Mouse (Mus musculus): Measurements from ENCODE around the gene P2rx3. TPM values are rescaled to one million over a fixed set of nuclear protein-coding genes. Genes with fewer than 3 reads are reported as not detected.

The P2rx3 gene
- polyA plus RNA-seq (2012; fragmentation: generic; extraction: Trizol) = 0.30 TPM
- long read RNA-seq, experiment 1 = 0 reads
- long read RNA-seq, experiment 2 = 0 reads

GRCm38 (mm10) chr2:85037047-85038026 lies at the start of gene P2rx3, which contains the start of gene Ssrp1:
P2rx3 (minus strand) TSS chr2:85037462.
Ssrp1 (plus strand) TSS chr2:85037234.
- Histone ChIP-seq H3K4me3 (ENCODE audit: insufficient read depth, poor library complexity, severe bottlenecking) (peak within 1 kb of the TSS; percentile 98), H3K79me3 (ENCODE audit: low read depth) (peaks cover 38% of the 10 kb centered on the region), H3K36me3 (ENCODE audit: control insufficient read depth, insufficient read depth) (peaks cover 47% of the 10 kb centered on the region), H3K27me3 (ENCODE audit: control insufficient read depth, insufficient read depth, insufficient read length) (no peaks in the 10 kb centered on the region), H3K79me2 (ENCODE audit: control insufficient read depth, insufficient read depth) (peaks cover 47% of the 10 kb centered on the region), H3ac (ENCODE audit: control insufficient read depth, insufficient read length, low read depth) (peak within 1 kb of the TSS; percentile 100)
- TF ChIP-seq MAX (IDR thresholded peaks at IDR 0.05) (peak; percentile 57), FOSL1 (IDR thresholded peaks at IDR 0.05; ENCODE audit: insufficient read depth, low read length, poor library complexity, severe bottlenecking) (no peak)

- H3K79me3 ChIP-seq (ENCODE audit: low read depth) = no peaks in the 10 kb centered on the region
- H3K27me3 ChIP-seq (ENCODE audit: control insufficient read depth, insufficient read depth, insufficient read length) = no peaks in the 10 kb centered on the region
- H3K4me3 ChIP-seq (ENCODE audit: insufficient read depth, poor library complexity, severe bottlenecking) = no peak overlapping the region
- TF ChIP-seq CEBPB (IDR thresholded peaks at IDR 0.05; ENCODE audit: low read depth) (no peak), USF1 (IDR thresholded peaks at IDR 0.05; ENCODE audit: low read depth) (no peak), CTCF (IDR thresholded peaks at IDR 0.05; ENCODE audit: control insufficient read depth, insufficient read depth, insufficient read length) (no peak), FOSL1 (IDR thresholded peaks at IDR 0.05; ENCODE audit: insufficient read depth, low read length, poor library complexity, severe bottlenecking) (no peak), MYOD1 (IDR thresholded peaks at IDR 0.05; ENCODE audit: control insufficient read depth, insufficient read length, low read depth) (no peak), MYOG (IDR thresholded peaks at IDR 0.05; ENCODE audit: control insufficient read depth, extremely low read depth, insufficient read length) (no peak), MAX (IDR thresholded peaks at IDR 0.05) (no peak)
- peaks cover 3% of the 10 kb centered on the region for H3K79me2 ChIP-seq (ENCODE audit: control insufficient read depth, insufficient read depth)
- peaks cover 65% of the 10 kb centered on the region for H3K36me3 ChIP-seq (ENCODE audit: control insufficient read depth, insufficient read depth)
- no peak overlapping the region for H3ac ChIP-seq (ENCODE audit: control insufficient read depth, insufficient read length, low read depth)
Measured at GRCm38 (mm10) chr2:85073751-85074150, 36.5 kb upstream of the P2rx3 start.

GRCm38 (mm10) chr2:85071921-85072320 lies 34.7 kb upstream of the P2rx3 start:
- Histone ChIP-seq H3K36me3 (ENCODE audit: control insufficient read depth, insufficient read depth) (peaks cover 77% of the 10 kb centered on the region), H3ac (ENCODE audit: control insufficient read depth, insufficient read length, low read depth) (no peak overlapping the region), H3K79me2 (ENCODE audit: control insufficient read depth, insufficient read depth) (peaks cover 21% of the 10 kb centered on the region), H3K4me3 (ENCODE audit: insufficient read depth, poor library complexity, severe bottlenecking) (no peak overlapping the region), H3K79me3 (ENCODE audit: low read depth) (peaks cover 3% of the 10 kb centered on the region), H3K27me3 (ENCODE audit: control insufficient read depth, insufficient read depth, insufficient read length) (no peaks in the 10 kb centered on the region)
- TF ChIP-seq USF1 (IDR thresholded peaks at IDR 0.05; ENCODE audit: low read depth) (no peak), MYOG (IDR thresholded peaks at IDR 0.05; ENCODE audit: control insufficient read depth, extremely low read depth, insufficient read length) (no peak), FOSL1 (IDR thresholded peaks at IDR 0.05; ENCODE audit: insufficient read depth, low read length, poor library complexity, severe bottlenecking) (no peak), CEBPB (IDR thresholded peaks at IDR 0.05; ENCODE audit: low read depth) (no peak), MYOD1 (IDR thresholded peaks at IDR 0.05; ENCODE audit: control insufficient read depth, insufficient read length, low read depth) (no peak), MAX (IDR thresholded peaks at IDR 0.05) (no peak), CTCF (IDR thresholded peaks at IDR 0.05; ENCODE audit: control insufficient read depth, insufficient read depth, insufficient read length) (no peak)

- Histone ChIP-seq H3K79me3 (ENCODE audit: low read depth) (peaks cover 5% of the 10 kb centered on the region), H3K79me2 (ENCODE audit: control insufficient read depth, insufficient read depth) (peaks cover 39% of the 10 kb centered on the region), H3ac (ENCODE audit: control insufficient read depth, insufficient read length, low read depth) (no peak overlapping the region), H3K27me3 (ENCODE audit: control insufficient read depth, insufficient read depth, insufficient read length) (no peaks in the 10 kb centered on the region), H3K4me3 (ENCODE audit: insufficient read depth, poor library complexity, severe bottlenecking) (no peak overlapping the region), H3K36me3 (ENCODE audit: control insufficient read depth, insufficient read depth) (peaks cover 90% of the 10 kb centered on the region)
- TF ChIP-seq USF1 (IDR thresholded peaks at IDR 0.05; ENCODE audit: low read depth) (no peak), MAX (IDR thresholded peaks at IDR 0.05) (no peak), MYOD1 (IDR thresholded peaks at IDR 0.05; ENCODE audit: control insufficient read depth, insufficient read length, low read depth) (no peak), MYOG (IDR thresholded peaks at IDR 0.05; ENCODE audit: control insufficient read depth, extremely low read depth, insufficient read length) (no peak), CEBPB (IDR thresholded peaks at IDR 0.05; ENCODE audit: low read depth) (no peak)
Measured at GRCm38 (mm10) chr2:85070086-85070485, 32.8 kb upstream of the P2rx3 start.

- peaks cover 90% of the 10 kb centered on the region for H3K36me3 ChIP-seq (ENCODE audit: control insufficient read depth, insufficient read depth)
- no peak for TF ChIP-seq MYOD1 (IDR thresholded peaks at IDR 0.05; ENCODE audit: control insufficient read depth, insufficient read length, low read depth)
- no peak for TF ChIP-seq USF1 (IDR thresholded peaks at IDR 0.05; ENCODE audit: low read depth)
- no peak for TF ChIP-seq CEBPB (IDR thresholded peaks at IDR 0.05; ENCODE audit: low read depth)
- no peak for TF ChIP-seq CTCF (IDR thresholded peaks at IDR 0.05; ENCODE audit: control insufficient read depth, insufficient read depth, insufficient read length)
- no peak for TF ChIP-seq MAX (IDR thresholded peaks at IDR 0.05)
- H3K27me3 ChIP-seq (ENCODE audit: control insufficient read depth, insufficient read depth, insufficient read length) = no peaks in the 10 kb centered on the region
Measured at GRCm38 (mm10) chr2:85068626-85069025, 31.4 kb upstream of the P2rx3 start.

More at GRCm38 (mm10) chr2:85068626-85069025, 31.4 kb upstream of the P2rx3 start:
- peaks cover 53% of the 10 kb centered on the region for H3K79me2 ChIP-seq (ENCODE audit: control insufficient read depth, insufficient read depth)
- H3K4me3 ChIP-seq (ENCODE audit: insufficient read depth, poor library complexity, severe bottlenecking) = no peak overlapping the region
- peaks cover 10% of the 10 kb centered on the region for H3K79me3 ChIP-seq (ENCODE audit: low read depth)
- H3ac ChIP-seq (ENCODE audit: control insufficient read depth, insufficient read length, low read depth) = no peak overlapping the region

Data from C2C12 (cell line).